Mouse (Mus musculus) right cerebral cortex, postnatal 25 days (tissue): ENCODE data around the gene Prkab1.

Source experiments
- DNase-seq: peaks from one replicate; pipeline ENCODE4 v3.0.0; 2022

The Prkab1 gene

GRCm38 (mm10) chr5:116017391-116017790 is 6.9 kb downstream of the Prkab1 start:
- DNase-seq, result no peak

GRCm38 (mm10) chr5:116016542-116016941 is 7.8 kb downstream of the Prkab1 start:
- DNase-seq, result no peak

- no peak for DNase-seq
Observed at GRCm38 (mm10) chr5:116014237-116014636, 10.1 kb downstream of the Prkab1 start.

- DNase-seq, result no peak
Observed at GRCm38 (mm10) chr5:116013821-116014220, 10.5 kb downstream of the Prkab1 start.

- DNase-seq, result no peak
Observed at GRCm38 (mm10) chr5:116012503-116012902, 11.8 kb downstream of the Prkab1 start.

- no peak for DNase-seq
Observed at GRCm38 (mm10) chr5:116011700-116012099, 12.6 kb downstream of the Prkab1 start.

- no peak for DNase-seq
Observed at GRCm38 (mm10) chr5:116009884-116010627, 14.3 kb downstream of the Prkab1 start.

- no peak for DNase-seq
Observed at GRCm38 (mm10) chr5:116009091-116009851, 15.0 kb downstream of the Prkab1 start.

GRCm38 (mm10) chr5:116007723-116008122 is 16.6 kb downstream of the Prkab1 start:
- DNase-seq, result no peak

GRCm38 (mm10) chr5:116006324-116007099 is 17.8 kb downstream of the Prkab1 start:
- DNase-seq, result no peak

- no peak for DNase-seq
Observed at GRCm38 (mm10) chr5:116004271-116004670, 20.0 kb downstream of the Prkab1 start.

GRCm38 (mm10) chr5:116003825-116004224 is 20.5 kb downstream of the Prkab1 start:
- DNase-seq, result no peak

GRCm38 (mm10) chr5:116003154-116003553 is 21.2 kb downstream of the Prkab1 start:
- DNase-seq, result no peak

- DNase-seq, result no peak
Observed at GRCm38 (mm10) chr5:115997376-115997775, 26.9 kb downstream of the Prkab1 start.

GRCm38 (mm10) chr5:115994101-115994500 is 30.2 kb downstream of the Prkab1 start:
- no peak for DNase-seq

- no peak for DNase-seq
Observed at GRCm38 (mm10) chr5:115991717-115992116, 32.6 kb downstream of the Prkab1 start.

GRCm38 (mm10) chr5:115987284-115987683 is 37.0 kb downstream of the Prkab1 start:
- DNase-seq, result no peak

- no peak for DNase-seq
Observed at GRCm38 (mm10) chr5:115985101-115985500, 39.2 kb downstream of the Prkab1 start.

- no peak for DNase-seq
Observed at GRCm38 (mm10) chr5:115984392-115984791, 39.9 kb downstream of the Prkab1 start.

- DNase-seq, result no peak
Observed at GRCm38 (mm10) chr5:115982671-115983373, 41.5 kb downstream of the Prkab1 start.

- DNase-seq, result no peak
Observed at GRCm38 (mm10) chr5:115980537-115980936, 43.8 kb downstream of the Prkab1 start.

GRCm38 (mm10) chr5:115979134-115979696 is 45.1 kb downstream of the Prkab1 start:
- DNase-seq, result no peak
